Mouse (Mus musculus) heart, embryonic 15.5 days (tissue): ENCODE results near the gene Il17ra. TPM values are rescaled to one million over a fixed set of nuclear protein-coding genes. Genes with fewer than 3 reads are reported as not detected.
A peak's percentile ranks its signal among the peaks of the same experiment; 100 is the strongest.

Experiments
- ATAC-seq: fragments of 200-750 bp; cut with Nextera tagmentation; replicated peaks from 2 replicates; pipeline ENCODE4 v1.8.0; 2017; ENCODE audit warnings: low read depth, moderate TSS enrichment; ENCODE audit not compliant: insufficient number of reproducible peaks, insufficient read depth, low FRiP score
- H3K27ac ChIP-seq: fragments of 300-500 bp; sonication (generic); 2 replicates; pipeline ENCODE4 v1.5.1; 2015; ENCODE audit warnings: mild to moderate bottlenecking, inconsistent platforms
- H3K27me3 ChIP-seq: fragments of 300-500 bp; sonication (generic); 2 replicates; pipeline ENCODE4 v1.6.1; 2015; ENCODE audit warnings: inconsistent platforms
- H3K36me3 ChIP-seq: fragments of 300-500 bp; sonication (generic); 2 replicates; pipeline ENCODE4 v1.6.1; 2015; ENCODE audit warnings: mild to moderate bottlenecking, inconsistent platforms
- H3K4me1 ChIP-seq: fragments of 300-500 bp; sonication (generic); replicated peaks from 2 replicates; pipeline ENCODE4 v1.6.1; 2015; ENCODE audit warnings: inconsistent platforms
- H3K4me2 ChIP-seq: fragments of 300-500 bp; sonication (generic); 2 replicates; pipeline ENCODE4 v1.6.1; 2015; ENCODE audit warnings: inconsistent platforms, mild to moderate bottlenecking, moderate library complexity
- H3K4me3 ChIP-seq: fragments of 300-500 bp; sonication (generic); 2 replicates; pipeline ENCODE4 v1.5.1; 2015; ENCODE audit warnings: mild to moderate bottlenecking, inconsistent platforms
- H3K9ac ChIP-seq: fragments of 300-500 bp; sonication (generic); 2 replicates; pipeline ENCODE4 v1.6.1; 2015; ENCODE audit warnings: mild to moderate bottlenecking, inconsistent platforms
- H3K9me3 ChIP-seq: fragments of 300-500 bp; sonication (generic); replicated peaks from 2 replicates; pipeline ENCODE4 v1.6.1; 2016; ENCODE audit warnings: inconsistent platforms
- WGBS: fragments of 180-500 bp; shearing (Covaris S2); methylation state at CpG from one replicate; pipeline ENCODE4 v1.1.7; 2015; ENCODE audit warnings: mixed read lengths; 5-methylcytosine and 5-hydroxymethylcytosine counted together
- polyA plus RNA-seq: library from polyadenylated mRNA; unstranded; fragments of >200 nt; fragmentation: Nextera tagmentation; extraction: Ambion mirVana; gene quantifications from 2 replicates; pipeline ENCODE4 v1.2.1, GENCODE M21; 2015

The Il17ra gene
- polyA plus RNA-seq, 1 experiment from 2014 or later: 3.4 TPM

- 89% methylated on average over 5 of the region's 5 CpGs for WGBS
- Histone ChIP-seq H3K4me2 (no peak overlapping the region), H3K36me3 (no peaks in the 10 kb centered on the region), H3K27me3 (peaks cover 18% of the 10 kb centered on the region), H3K9me3 (no peaks in the 10 kb centered on the region), H3K4me3 (no peak overlapping the region), H3K27ac (no peak overlapping the region), H3K4me1 (peaks cover under 1% of the 10 kb centered on the region; the same call in 1 of the 2 replicates), H3K9ac (no peak overlapping the region)
- no peak for ATAC-seq
Observed at GRCm38 (mm10) chr6:120457751-120458150, 5.3 kb upstream of the Il17ra start.

GRCm38 (mm10) chr6:120461217-120461616, 1.8 kb upstream of the Il17ra start:
- ATAC-seq: no peak
- H3K4me2 ChIP-seq: no peak overlapping the region
- no peak overlapping the region for H3K4me3 ChIP-seq
- peaks cover 42% of the 10 kb centered on the region for H3K27me3 ChIP-seq
- H3K4me1 ChIP-seq: peaks cover 21% of the 10 kb centered on the region
- no peak overlapping the region for H3K27ac ChIP-seq
- H3K9ac ChIP-seq: no peak overlapping the region
- 62% methylated on average over 15 of the region's 15 CpGs for WGBS
- no peaks in the 10 kb centered on the region for H3K9me3 ChIP-seq
- no peaks in the 10 kb centered on the region for H3K36me3 ChIP-seq

GRCm38 (mm10) chr6:120462251-120462650, 796 bp upstream of the Il17ra start:
- ATAC-seq: no peak
- no peak overlapping the region for H3K4me2 ChIP-seq
- peaks cover 21% of the 10 kb centered on the region for H3K4me1 ChIP-seq
- H3K4me3 ChIP-seq: no peak overlapping the region
- H3K27ac ChIP-seq: no peak overlapping the region
- H3K27me3 ChIP-seq: peaks cover 42% of the 10 kb centered on the region
- H3K9ac ChIP-seq: no peak overlapping the region
- WGBS: 51% methylated on average over 6 of the region's 6 CpGs
- no peaks in the 10 kb centered on the region for H3K36me3 ChIP-seq
- no peaks in the 10 kb centered on the region for H3K9me3 ChIP-seq

- WGBS: 5% methylated on average over 11 of the region's 11 CpGs
- no peaks in the 10 kb centered on the region for H3K36me3 ChIP-seq
- peaks cover 42% of the 10 kb centered on the region for H3K27me3 ChIP-seq
- H3K9me3 ChIP-seq: no peaks in the 10 kb centered on the region
- peak overlapping the region; percentile 72 for H3K4me3 ChIP-seq
- H3K4me2 ChIP-seq: peak overlapping the region; percentile 90
- peak overlapping the region; percentile 64 for H3K9ac ChIP-seq
- peaks cover 21% of the 10 kb centered on the region for H3K4me1 ChIP-seq
- ATAC-seq: peak; percentile 18; the same call in 1 of the 2 replicates
- H3K27ac ChIP-seq: no peak overlapping the region
Observed at GRCm38 (mm10) chr6:120463884-120464283, 837 bp downstream of the Il17ra start.

GRCm38 (mm10) chr6:120464406-120464939, 1.4 kb downstream of the Il17ra start:
- peaks cover 42% of the 10 kb centered on the region for H3K27me3 ChIP-seq
- WGBS: 55% methylated on average over 9 of the region's 9 CpGs
- H3K27ac ChIP-seq: no peak overlapping the region
- peaks cover 24% of the 10 kb centered on the region for H3K4me1 ChIP-seq
- peak overlapping the region; percentile 90 for H3K4me2 ChIP-seq
- ATAC-seq: no peak
- H3K9ac ChIP-seq: peak overlapping the region; percentile 64; the same call in 1 of the 2 replicates
- no peaks in the 10 kb centered on the region for H3K9me3 ChIP-seq
- no peaks in the 10 kb centered on the region for H3K36me3 ChIP-seq
- peak overlapping the region; percentile 72 for H3K4me3 ChIP-seq

GRCm38 (mm10) chr6:120465393-120465792, 2.3 kb downstream of the Il17ra start:
- H3K9ac ChIP-seq: no peak overlapping the region
- ATAC-seq: no peak
- no peak overlapping the region for H3K27ac ChIP-seq
- no peak overlapping the region for H3K4me3 ChIP-seq
- no peak overlapping the region for H3K4me2 ChIP-seq
- H3K27me3 ChIP-seq: peaks cover 42% of the 10 kb centered on the region
- 57% methylated on average over 4 of the region's 4 CpGs for WGBS
- H3K36me3 ChIP-seq: no peaks in the 10 kb centered on the region
- peaks cover 32% of the 10 kb centered on the region for H3K4me1 ChIP-seq
- H3K9me3 ChIP-seq: no peaks in the 10 kb centered on the region

- peaks cover 34% of the 10 kb centered on the region for H3K27me3 ChIP-seq
- no peak overlapping the region for H3K4me3 ChIP-seq
- no peak overlapping the region for H3K27ac ChIP-seq
- ATAC-seq: no peak
- H3K4me2 ChIP-seq: no peak overlapping the region
- H3K9me3 ChIP-seq: no peaks in the 10 kb centered on the region
- H3K36me3 ChIP-seq: no peaks in the 10 kb centered on the region
- WGBS: 71% methylated on average over 10 of the region's 10 CpGs
- no peak overlapping the region for H3K9ac ChIP-seq
- H3K4me1 ChIP-seq: peaks cover 44% of the 10 kb centered on the region
Observed at GRCm38 (mm10) chr6:120466609-120467329, 3.7 kb downstream of the Il17ra start.

GRCm38 (mm10) chr6:120468259-120468658, 5.2 kb downstream of the Il17ra start:
- Histone ChIP-seq H3K4me3 (no peak overlapping the region), H3K36me3 (no peaks in the 10 kb centered on the region), H3K9me3 (no peaks in the 10 kb centered on the region), H3K4me1 (peaks cover 52% of the 10 kb centered on the region), H3K27me3 (peaks cover 19% of the 10 kb centered on the region), H3K4me2 (no peak overlapping the region), H3K27ac (no peak overlapping the region), H3K9ac (no peak overlapping the region)
- ATAC-seq: no peak
- WGBS: 88% methylated on average over 4 of the region's 4 CpGs

GRCm38 (mm10) chr6:120469268-120469667, 6.2 kb downstream of the Il17ra start:
- peaks cover 45% of the 10 kb centered on the region for H3K4me1 ChIP-seq

GRCm38 (mm10) chr6:120469770-120470169, 6.7 kb downstream of the Il17ra start:
- H3K4me1 ChIP-seq: peaks cover 40% of the 10 kb centered on the region
- no peak overlapping the region for H3K4me2 ChIP-seq
- H3K9ac ChIP-seq: no peak overlapping the region
- H3K36me3 ChIP-seq: no peaks in the 10 kb centered on the region
- no peak overlapping the region for H3K27ac ChIP-seq
- H3K9me3 ChIP-seq: no peaks in the 10 kb centered on the region
- ATAC-seq: no peak
- peaks cover 4% of the 10 kb centered on the region; the same call in 1 of the 2 replicates for H3K27me3 ChIP-seq
- no peak overlapping the region for H3K4me3 ChIP-seq

More at GRCm38 (mm10) chr6:120469268-120469667, 6.2 kb downstream of the Il17ra start:
- no peak overlapping the region for H3K4me3 ChIP-seq
- H3K27ac ChIP-seq: no peak overlapping the region
- H3K27me3 ChIP-seq: peaks cover 9% of the 10 kb centered on the region; the same call in 1 of the 2 replicates
- no peak overlapping the region for H3K4me2 ChIP-seq
- H3K9ac ChIP-seq: no peak overlapping the region
- no peaks in the 10 kb centered on the region for H3K9me3 ChIP-seq
- H3K36me3 ChIP-seq: no peaks in the 10 kb centered on the region
- ATAC-seq: no peak
- 68% methylated on average over 3 of the region's 3 CpGs for WGBS

GRCm38 (mm10) chr6:120470666-120471065, 7.6 kb downstream of the Il17ra start:
- no peak overlapping the region for H3K4me2 ChIP-seq
- no peaks in the 10 kb centered on the region for H3K9me3 ChIP-seq
- no peak for ATAC-seq
- no peak overlapping the region for H3K9ac ChIP-seq
- no peaks in the 10 kb centered on the region for H3K36me3 ChIP-seq
- no peaks in the 10 kb centered on the region for H3K27me3 ChIP-seq
- H3K4me3 ChIP-seq: no peak overlapping the region
- 61% methylated on average over 1 of the region's 1 CpGs for WGBS
- H3K4me1 ChIP-seq: peaks cover 40% of the 10 kb centered on the region
- no peak overlapping the region for H3K27ac ChIP-seq
